Mouse (Mus musculus) liver, embryonic 14.5 days (tissue): ENCODE results near the gene Bcas1. TPM values are rescaled to one million over a fixed set of nuclear protein-coding genes. Genes with fewer than 3 reads are reported as not detected.

Experiments used
- ATAC-seq: fragments of 200-750 bp; cut with Nextera tagmentation; 2 replicates; pipeline ENCODE4 v1.8.0; 2017; ENCODE audit warnings: moderate number of reproducible peaks, mild to moderate bottlenecking, moderate library complexity; ENCODE audit not compliant: insufficient read depth
- DNase-seq, 3 experiments: peaks; one replicate each; pipeline ENCODE4 v3.0.0-alpha.2; 2012 to 2013; ENCODE audit warnings: low read depth in 3 of 3, low spot score in 3 of 3
- H3K27ac ChIP-seq: fragments of 300-500 bp; sonication (generic); 2 replicates; pipeline ENCODE4 v1.5.1; 2014; ENCODE audit warnings: moderate library complexity, mild to moderate bottlenecking, control low read depth, inconsistent platforms
- H3K27me3 ChIP-seq: fragments of 300-500 bp; sonication (generic); 2 replicates; pipeline ENCODE4 v1.6.1; 2014; ENCODE audit warnings: mild to moderate bottlenecking, low read length, moderate library complexity; ENCODE audit not compliant: control insufficient read depth, insufficient read depth
- H3K36me3 ChIP-seq: fragments of 300-500 bp; sonication (generic); replicated peaks from 2 replicates; pipeline ENCODE4 v1.6.1; 2014; ENCODE audit warnings: low read depth; ENCODE audit not compliant: control insufficient read depth, insufficient read depth
- H3K4me1 ChIP-seq, 2 experiments: fragments of 200-500 bp in 1 of 2; fragments of 300-500 bp in 1 of 2; sonication (generic) in 1 of 2; replicated peaks; 2 replicates each; pipeline ENCODE4 v1.6.1; 2012 to 2014; ENCODE audit warnings: antibody characterized with exemption in 1 of 2, inconsistent platforms in 1 of 2, low read length in 1 of 2; ENCODE audit not compliant: control insufficient read depth in 2 of 2, insufficient read depth in 2 of 2
- H3K4me2 ChIP-seq: fragments of 300-500 bp; sonication (generic); 2 replicates; pipeline ENCODE4 v1.6.1; 2014; ENCODE audit warnings: low read depth, mild to moderate bottlenecking, control low read depth, moderate library complexity
- H3K4me3 ChIP-seq, 2 experiments: fragments of 200-500 bp in 1 of 2; fragments of 300-500 bp in 1 of 2; sonication (generic) in 1 of 2; 2 replicates each; pipeline ENCODE4 v1.5.1; 2012 to 2014; ENCODE audit warnings: low read depth in 2 of 2, low read length in 2 of 2, mild to moderate bottlenecking in 2 of 2, control low read depth in 1 of 2, inconsistent platforms in 1 of 2, moderate library complexity in 1 of 2; ENCODE audit not compliant: insufficient read depth in 1 of 2
- H3K9ac ChIP-seq: fragments of 300-500 bp; sonication (generic); replicated peaks from 2 replicates; pipeline ENCODE4 v1.6.1; 2014; ENCODE audit warnings: mild to moderate bottlenecking, control low read depth, moderate library complexity
- H3K9me3 ChIP-seq: fragments of 300-500 bp; sonication (generic); 2 replicates; pipeline ENCODE4 v1.6.1; 2016; ENCODE audit warnings: low read length, mixed read lengths; ENCODE audit not compliant: control insufficient read depth
- CTCF ChIP-seq: IDR thresholded peaks from 2 replicates; pipeline ENCODE4 v1.5.1; 2016; ENCODE audit warnings: antibody characterized with exemption, low read depth, control low read depth
- EP300 ChIP-seq: IDR thresholded peaks from 2 replicates; pipeline ENCODE4 v1.6.1; 2016; ENCODE audit warnings: antibody characterized with exemption, low read depth
- WGBS: fragments of 180-500 bp; shearing (Covaris S2); extraction: QIAGEN DNeasy Blood & Tissue Kit; methylation state at CpG from one replicate; pipeline ENCODE4 v1.1.7; 2014; ENCODE audit not compliant: insufficient replicate concordance; 5-methylcytosine and 5-hydroxymethylcytosine counted together
- polyA plus RNA-seq, 2 experiments: library from polyadenylated mRNA; depleted of rRNA in 1 of 2; stranded (reverse) in 1 of 2; unstranded in 1 of 2; fragments of >200 nt; fragmentation: Nextera tagmentation in 1 of 2; extraction: Ambion mirVana in 1 of 2; gene quantifications; 2 replicates each; pipeline versions ENCODE4 v1.2.1 to v1.2.3; 2012 to 2014

Bcas1 gene
- polyA plus RNA-seq, 2 experiments, result 3.9 to 5.7 TPM

- WGBS, result 27% methylated on average over 17 of the region's 17 CpGs
- no peak overlapping the region for H3K4me2 ChIP-seq
- H3K4me1 ChIP-seq, result peaks cover 0 to 7% of the 10 kb centered on the region in 2 experiments; a peak in 2 of 4 replicates
- no peaks in the 10 kb centered on the region for H3K36me3 ChIP-seq
- peak in 2 of 3 experiments; percentile 38 to 45 for DNase-seq
- no peak overlapping the region for H3K27ac ChIP-seq
- peak; percentile 37; the same call in 1 of the 2 replicates for ATAC-seq
- H3K27me3 ChIP-seq, result no peaks in the 10 kb centered on the region
- H3K4me3 ChIP-seq, result no peak overlapping the region
- no peaks in the 10 kb centered on the region for H3K9me3 ChIP-seq
- no peak overlapping the region for H3K9ac ChIP-seq
- no peak for TF ChIP-seq EP300
- TF ChIP-seq CTCF, result peak; percentile 73
These were observed 84.4 kb downstream of the Bcas1 start for GRCm38 (mm10) chr2:170343133-170343818.

DNA sequence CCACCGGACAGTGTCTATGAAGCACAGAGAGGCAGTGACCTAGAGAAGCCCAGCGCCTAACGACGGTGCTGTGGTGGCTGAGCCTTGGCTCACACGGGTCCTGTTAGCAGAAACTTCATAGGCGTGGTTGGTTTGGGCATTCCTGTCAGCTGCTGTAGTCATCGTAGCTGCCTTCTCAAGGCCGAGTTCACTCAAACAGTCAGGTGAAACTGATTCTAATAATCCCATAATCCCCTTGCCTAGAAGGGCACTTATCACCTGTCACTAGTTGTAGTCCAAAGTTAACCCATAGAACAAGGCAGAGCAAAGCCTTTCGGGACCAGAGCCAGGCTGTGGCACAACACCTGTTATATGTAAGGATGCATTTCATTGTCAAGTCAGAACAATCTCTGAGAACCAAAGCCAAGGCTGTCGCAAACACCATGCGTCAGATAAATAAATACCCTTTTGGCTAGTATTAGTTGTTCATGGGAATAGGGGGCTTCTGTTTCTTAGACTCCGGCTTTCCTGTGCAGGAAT is 85.3 kb downstream of the Bcas1 start:
- TF ChIP-seq CTCF (no peak), EP300 (no peak)
- Histone ChIP-seq H3K27ac (no peak overlapping the region), H3K4me3 (no peak overlapping the region), H3K4me1 (peaks cover 0 to 7% of the 10 kb centered on the region in 2 experiments; a peak in 2 of 4 replicates), H3K9ac (no peak overlapping the region), H3K4me2 (no peak overlapping the region), H3K36me3 (no peaks in the 10 kb centered on the region), H3K9me3 (no peaks in the 10 kb centered on the region), H3K27me3 (no peaks in the 10 kb centered on the region)
- ATAC-seq (no peak), DNase-seq (no peak)
- WGBS, result 79% methylated on average over 12 of the region's 12 CpGs

GRCm38 (mm10) chr2:170341179-170341578 is 86.5 kb downstream of the Bcas1 start:
- H3K36me3 ChIP-seq, result no peaks in the 10 kb centered on the region
- TF ChIP-seq EP300 (no peak), CTCF (no peak)
- H3K9me3 ChIP-seq, result no peaks in the 10 kb centered on the region
- H3K27me3 ChIP-seq, result no peaks in the 10 kb centered on the region
- DNase-seq, result no peak
- ATAC-seq, result no peak
- 64% methylated on average over 8 of the region's 8 CpGs for WGBS
- no peak overlapping the region for H3K27ac ChIP-seq
- H3K9ac ChIP-seq, result no peak overlapping the region
- no peak overlapping the region for H3K4me3 ChIP-seq
- peaks cover 0 to 5% of the 10 kb centered on the region in 2 experiments; a peak in 2 of 4 replicates for H3K4me1 ChIP-seq
- no peak overlapping the region for H3K4me2 ChIP-seq

DNA sequence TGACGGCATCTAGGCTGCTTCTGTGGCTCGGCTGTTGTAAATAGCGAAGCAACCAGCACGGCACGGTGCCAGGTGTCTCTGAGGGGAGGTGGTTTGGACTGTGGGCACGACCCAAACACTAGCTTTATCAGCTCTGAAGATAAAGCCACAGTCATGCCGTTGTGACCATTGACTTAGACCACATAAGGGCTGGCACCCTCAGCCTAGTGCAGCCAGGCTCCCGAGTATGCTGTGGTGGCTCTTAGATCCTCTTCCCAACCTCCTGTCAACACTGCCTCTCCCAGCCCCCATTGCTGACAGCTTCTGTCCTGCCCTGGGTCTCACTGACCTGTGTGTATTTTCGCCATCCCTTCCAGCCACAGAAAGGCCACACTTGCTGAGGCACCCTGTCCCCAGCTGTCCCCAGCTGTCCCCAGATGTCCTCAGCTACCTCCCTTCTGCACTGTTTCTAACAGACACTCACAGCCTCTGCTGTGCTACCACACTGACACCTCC is 91.3 kb downstream of the Bcas1 start:
- ATAC-seq (no peak), DNase-seq (no peak)
- WGBS, result 40% methylated on average over 9 of the region's 9 CpGs

GRCm38 (mm10) chr2:170335168-170335567 is 92.5 kb downstream of the Bcas1 start:
- Histone ChIP-seq H3K27me3 (no peaks in the 10 kb centered on the region), H3K9ac (no peak overlapping the region), H3K4me3 (no peak overlapping the region), H3K27ac (no peak overlapping the region), H3K9me3 (no peaks in the 10 kb centered on the region), H3K36me3 (no peaks in the 10 kb centered on the region), H3K4me2 (no peak overlapping the region), H3K4me1 (no peaks in the 10 kb centered on the region; a peak in 1 of 4 replicates)
- DNase-seq (no peak), ATAC-seq (no peak)
- no peak for TF ChIP-seq EP300
- TF ChIP-seq CTCF, result no peak
- WGBS, result 83% methylated on average over 5 of the region's 5 CpGs

More for the DNA sequence above, 91.3 kb downstream of the Bcas1 start:
- Histone ChIP-seq H3K36me3 (no peaks in the 10 kb centered on the region), H3K9ac (no peak overlapping the region), H3K4me3 (no peak overlapping the region), H3K27ac (no peak overlapping the region), H3K4me2 (no peak overlapping the region), H3K4me1 (no peaks in the 10 kb centered on the region; a peak in 1 of 4 replicates), H3K27me3 (no peaks in the 10 kb centered on the region), H3K9me3 (no peaks in the 10 kb centered on the region)
- no peak for TF ChIP-seq EP300
- no peak for TF ChIP-seq CTCF
